Mouse (Mus musculus) neural tube, embryonic 10.5 days (tissue): ENCODE measurements around the gene Hoxd3.

Experiments used
- DNase-seq: peaks from one replicate; pipeline ENCODE4 v3.0.0-alpha.2; 2017; ENCODE audit warnings: low spot score; ENCODE audit errors: extremely low spot score

The Hoxd3 gene

GRCm38 (mm10) chr2:74774359-74774758, 62.6 kb downstream of the Hoxd3 start:
- no peak for DNase-seq

GRCm38 (mm10) chr2:74777536-74778275, 66.0 kb downstream of the Hoxd3 start:
- no peak for DNase-seq

GRCm38 (mm10) chr2:74781386-74781785, 69.7 kb downstream of the Hoxd3 start:
- no peak for DNase-seq

GRCm38 (mm10) chr2:74795531-74795930, 83.8 kb downstream of the Hoxd3 start:
- DNase-seq: no peak
